Mouse (Mus musculus) cerebellum, postnatal 14 days (tissue): ENCODE measurements around the gene Med16.

Experiments used
- DNase-seq, 2 experiments: peaks; one replicate each; pipeline ENCODE4 v3.0.0; 2021; ENCODE audit warnings: mixed read lengths in 2 of 2

Gene Med16

DNA sequence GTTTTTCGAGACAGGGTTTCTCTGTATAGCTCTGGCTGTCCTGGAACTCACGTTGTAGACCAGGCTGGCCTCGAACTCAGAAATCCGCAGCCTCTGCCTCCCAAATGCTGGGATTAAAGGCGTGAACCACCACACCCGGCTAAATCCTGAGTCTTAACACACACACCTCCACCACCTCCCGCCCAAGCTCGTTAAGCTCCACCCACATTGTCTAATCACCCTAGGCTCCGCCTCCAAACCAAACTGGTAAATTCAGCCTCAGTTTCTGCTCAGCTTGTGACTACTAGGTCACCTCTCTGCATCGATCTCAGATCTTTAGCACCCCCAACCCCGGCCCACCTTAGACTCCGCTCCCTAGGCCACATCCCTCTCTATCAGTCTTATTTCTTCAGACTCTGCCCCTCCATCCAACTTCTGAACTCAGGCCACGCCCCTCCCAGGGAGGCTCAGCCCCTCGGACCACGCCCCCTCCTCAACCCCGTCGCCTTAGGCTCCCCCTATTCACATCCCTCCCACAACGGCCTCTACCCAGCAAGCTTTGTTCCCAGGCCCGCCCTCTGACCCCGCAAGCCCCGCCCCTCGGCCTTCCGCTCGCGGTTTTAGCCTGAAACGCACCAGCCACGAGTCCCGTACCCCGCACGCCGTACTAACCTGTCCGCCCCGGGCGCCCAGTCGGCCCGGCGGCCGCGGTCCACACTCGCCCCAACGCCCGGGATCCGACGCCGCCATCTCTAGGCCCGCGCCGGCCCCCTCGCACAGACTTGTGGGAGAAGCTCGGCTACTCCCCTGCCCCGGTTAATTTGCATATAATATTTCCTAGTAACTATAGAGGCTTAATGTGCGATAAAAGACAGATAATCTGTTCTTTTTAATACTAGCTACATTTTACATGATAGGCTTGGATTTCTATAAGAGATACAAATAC lies at the start of gene Med16:
Gene Med16, minus strand, starts transcription at position 757 of the 925 bp plus-strand sequence.
- DNase-seq = peak; percentile 95 to 96

DNA sequence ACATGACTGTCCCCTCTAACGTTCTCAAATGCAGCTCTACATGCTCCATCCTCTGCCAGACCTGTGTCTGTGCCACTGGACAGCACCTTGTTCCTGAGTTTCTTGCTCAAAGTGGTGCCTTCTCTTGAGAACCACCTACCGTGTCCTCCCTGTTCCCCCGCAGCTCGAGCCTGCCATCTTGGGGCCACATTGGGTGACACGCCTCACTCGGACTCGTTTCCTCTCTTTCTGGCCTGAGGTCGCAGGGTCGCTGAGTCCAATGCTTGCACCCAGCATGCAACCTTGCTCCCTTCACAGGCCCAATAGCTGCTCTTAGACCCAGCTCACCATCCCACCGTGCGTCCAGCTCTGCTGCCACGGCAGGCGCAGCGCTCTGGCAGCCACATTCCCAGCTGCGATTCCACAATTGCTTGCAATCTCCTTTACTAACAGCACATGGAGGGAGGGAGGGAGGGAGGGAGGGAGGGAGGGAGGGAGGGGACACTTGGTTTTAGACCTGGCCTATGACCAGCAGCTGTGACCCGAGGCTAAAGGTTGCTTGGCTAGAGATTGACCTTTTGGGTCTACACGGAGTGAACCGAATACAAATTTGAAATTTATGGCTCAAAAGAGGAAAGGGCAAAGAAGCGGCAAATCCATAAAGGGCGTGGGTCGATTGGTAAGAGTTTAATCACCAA lies 49.6 kb upstream of the Med16 start:
- peak; percentile 85 to 91 for DNase-seq

- DNase-seq = no peak
Observed at GRCm38 (mm10) chr10:79956643-79957154, 48.0 kb upstream of the Med16 start.

- no peak for DNase-seq
Observed at GRCm38 (mm10) chr10:79955691-79956090, 47.0 kb upstream of the Med16 start.

DNA sequence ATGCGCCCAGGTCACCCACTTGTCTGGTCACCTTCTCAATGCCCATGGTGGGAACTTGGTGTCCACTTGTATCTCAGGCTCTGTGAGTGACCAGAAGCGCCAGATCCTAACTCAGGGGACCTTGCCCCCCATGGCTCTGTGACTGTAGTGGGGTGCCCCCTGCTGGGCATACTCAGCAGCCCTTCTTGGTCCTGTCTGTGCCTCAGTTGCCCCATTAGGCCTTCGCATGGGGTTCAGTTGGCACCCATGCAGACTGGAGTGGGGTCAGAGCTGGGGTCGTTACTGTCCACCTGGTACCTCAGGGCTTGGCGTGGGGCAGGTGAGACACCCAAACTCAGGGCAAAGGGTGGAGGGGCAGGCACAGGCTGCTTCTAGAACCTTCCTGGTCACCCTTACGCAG lies 45.2 kb upstream of the Med16 start:
- peak in 1 of 2 experiments; percentile 54 for DNase-seq

DNA sequence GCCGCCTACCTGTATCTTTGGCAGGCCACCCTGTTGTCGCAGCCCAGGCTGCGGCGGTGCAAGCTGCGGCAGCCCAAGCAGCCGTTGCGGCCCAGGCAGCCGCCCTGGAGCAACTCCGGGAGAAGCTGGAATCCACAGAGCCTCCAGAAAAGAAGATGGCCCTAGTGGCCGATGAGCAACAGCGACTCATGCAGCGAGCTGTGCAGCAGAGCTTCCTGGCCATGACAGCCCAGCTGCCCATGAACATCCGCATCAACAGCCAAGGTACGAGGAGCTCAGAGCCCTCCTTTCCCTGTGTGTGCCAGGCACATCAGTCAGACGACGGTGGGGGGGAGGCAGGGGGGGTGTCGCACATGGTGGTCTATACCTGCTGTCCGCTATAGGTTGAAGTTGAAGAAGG lies 41.9 kb upstream of the Med16 start:
- DNase-seq = no peak

- no peak for DNase-seq
Observed at GRCm38 (mm10) chr10:79949873-79950272, 41.1 kb upstream of the Med16 start.

- no peak for DNase-seq
Observed at GRCm38 (mm10) chr10:79947502-79947901, 38.8 kb upstream of the Med16 start.

GRCm38 (mm10) chr10:79946752-79947322 lies 38.1 kb upstream of the Med16 start:
- DNase-seq = no peak

- DNase-seq = peak in 1 of 2 experiments; percentile 51
Observed at GRCm38 (mm10) chr10:79945507-79946234, 36.9 kb upstream of the Med16 start.

- DNase-seq = no peak
Observed at GRCm38 (mm10) chr10:79943471-79943901, 34.8 kb upstream of the Med16 start.

DNA sequence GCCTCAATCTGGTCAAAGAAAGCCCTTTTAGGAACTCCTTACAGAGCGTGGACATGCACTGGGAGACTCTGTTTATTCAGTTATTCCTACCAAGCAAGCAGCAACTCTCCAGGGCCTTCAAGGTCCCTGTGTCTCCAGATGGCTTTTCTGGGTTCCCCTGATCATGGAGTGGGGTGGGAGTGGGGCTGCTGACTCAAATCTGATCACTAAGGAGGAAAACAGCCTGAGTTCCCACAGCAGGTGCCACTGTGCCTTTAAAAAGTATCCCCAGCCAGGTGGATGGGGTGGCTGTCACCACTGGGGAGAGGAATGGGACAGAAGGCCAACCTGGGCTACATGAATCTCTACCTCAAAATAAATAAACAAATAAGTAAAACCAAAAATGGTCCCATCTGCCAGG lies 34.3 kb upstream of the Med16 start:
- DNase-seq = no peak

- DNase-seq = no peak
Observed at GRCm38 (mm10) chr10:79940749-79941148, 32.0 kb upstream of the Med16 start.

- no peak for DNase-seq
Observed at GRCm38 (mm10) chr10:79937775-79938526, 29.2 kb upstream of the Med16 start.

DNA sequence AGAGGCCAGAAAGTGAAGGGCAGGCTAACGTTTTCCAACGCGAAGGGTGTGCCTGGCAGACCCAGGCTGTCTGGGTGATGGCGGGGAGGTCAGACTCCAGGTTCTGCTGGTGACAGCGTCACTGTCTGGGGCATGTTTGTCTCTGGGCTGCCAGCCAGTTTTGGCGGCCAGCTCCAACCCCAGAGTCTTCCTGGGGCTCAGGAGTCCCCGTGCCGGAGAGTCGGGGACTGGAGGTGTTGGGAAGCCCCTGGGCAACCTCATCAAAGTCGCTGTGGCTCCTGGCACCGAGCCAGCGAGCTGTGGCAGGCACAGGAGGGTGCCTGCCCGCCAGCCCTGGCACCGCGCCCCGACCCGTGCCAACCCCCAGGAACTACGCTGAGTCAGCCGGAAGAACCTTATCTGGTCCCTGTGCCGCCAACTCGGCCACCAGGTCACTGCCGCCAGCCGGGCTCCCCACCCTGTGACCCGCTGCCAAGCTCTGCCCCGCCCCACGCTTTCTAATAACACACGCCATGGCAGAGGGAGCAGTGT lies 28.3 kb upstream of the Med16 start:
- DNase-seq = peak; percentile 76 to 81

DNA sequence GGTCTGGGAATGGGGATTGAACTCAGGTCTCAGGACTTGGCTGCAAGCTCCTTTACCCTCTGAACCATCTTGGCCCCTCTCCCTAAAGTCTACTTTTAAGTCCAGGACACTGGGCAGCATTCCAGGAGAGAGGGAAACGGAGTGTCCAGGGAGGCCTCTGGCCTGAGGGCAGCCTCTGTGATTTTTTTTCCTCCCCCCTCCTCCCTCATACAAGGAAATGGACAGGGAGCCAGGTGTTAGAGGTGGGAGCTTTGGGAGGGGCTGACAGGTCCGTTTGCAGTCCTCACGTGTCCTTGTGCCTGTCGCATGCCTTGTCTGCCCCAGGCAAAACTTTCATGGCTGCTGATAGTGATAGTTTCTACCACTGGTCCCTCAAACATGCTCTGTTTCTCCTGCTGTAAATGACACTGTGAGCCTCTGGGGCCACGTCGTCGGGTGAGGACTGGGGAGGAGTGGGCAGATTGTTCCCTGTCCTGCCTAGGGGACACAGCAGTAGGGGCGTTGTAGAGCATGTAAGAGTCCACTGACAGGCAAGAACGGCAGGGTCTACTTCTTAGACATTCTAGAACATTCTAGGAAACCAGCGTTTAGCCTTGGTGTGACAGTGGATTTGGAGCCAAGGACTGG lies 27.7 kb upstream of the Med16 start:
- no peak for DNase-seq

DNA sequence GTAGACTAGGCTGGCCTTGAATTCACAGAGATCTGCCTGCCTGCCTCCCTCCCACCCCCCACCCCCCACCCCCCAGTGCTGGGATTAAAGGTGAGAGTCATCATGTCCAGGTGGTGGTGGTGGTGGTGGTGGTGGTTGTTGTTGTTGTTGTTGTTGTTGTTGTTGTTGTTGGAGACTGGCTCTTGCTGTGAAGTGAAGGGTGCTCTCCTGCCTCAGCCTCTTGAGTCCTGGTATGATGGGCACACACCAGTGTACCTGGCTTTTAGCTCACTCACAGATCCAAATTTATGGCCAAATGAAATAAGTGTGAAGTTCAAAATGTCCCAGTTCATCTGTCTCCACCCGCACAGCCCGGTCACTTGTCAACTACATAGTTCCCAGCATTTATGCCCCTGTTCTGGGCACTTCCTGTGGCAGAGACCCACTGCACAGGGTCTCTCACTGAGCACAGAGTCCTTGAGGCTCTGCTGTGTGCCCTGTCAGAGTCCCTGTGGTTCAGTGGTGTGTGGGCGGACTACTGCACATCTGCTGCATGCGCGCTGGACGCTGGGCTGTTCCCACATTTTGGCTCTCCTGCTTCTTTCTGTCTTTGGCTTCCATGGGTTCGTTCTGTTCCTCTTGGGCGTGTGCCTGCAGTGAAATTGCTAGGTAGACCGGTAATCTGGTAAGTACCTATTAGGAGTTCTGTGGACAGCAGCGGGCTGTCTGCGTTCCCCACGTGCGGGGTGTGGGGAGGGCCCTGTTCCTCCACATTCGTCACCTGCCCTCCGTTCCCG lies 26.3 kb upstream of the Med16 start:
- peak; percentile 41 to 55 for DNase-seq

- peak; percentile 88 to 94 for DNase-seq
Observed at GRCm38 (mm10) chr10:79934272-79934721, 25.6 kb upstream of the Med16 start.

DNA sequence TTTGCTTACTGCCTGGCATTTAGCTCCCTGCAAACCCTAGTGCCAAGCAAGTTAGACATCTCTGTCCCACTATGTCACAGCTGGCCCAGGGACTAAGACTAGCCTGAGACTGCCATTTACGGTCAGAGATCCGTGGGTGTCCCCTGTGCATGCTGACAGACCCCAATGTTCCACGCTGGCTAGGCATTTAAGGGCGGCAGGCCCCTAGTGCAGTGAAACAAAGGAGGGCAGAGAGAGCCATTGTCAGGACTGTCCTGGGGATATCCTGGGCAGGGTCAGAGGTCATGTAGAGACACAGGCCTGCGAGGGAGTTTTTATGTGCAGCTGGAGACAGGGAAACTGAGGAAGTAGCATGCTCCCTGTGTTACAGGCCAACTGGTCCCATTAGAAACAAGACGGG lies 25.1 kb upstream of the Med16 start:
- no peak for DNase-seq

DNA sequence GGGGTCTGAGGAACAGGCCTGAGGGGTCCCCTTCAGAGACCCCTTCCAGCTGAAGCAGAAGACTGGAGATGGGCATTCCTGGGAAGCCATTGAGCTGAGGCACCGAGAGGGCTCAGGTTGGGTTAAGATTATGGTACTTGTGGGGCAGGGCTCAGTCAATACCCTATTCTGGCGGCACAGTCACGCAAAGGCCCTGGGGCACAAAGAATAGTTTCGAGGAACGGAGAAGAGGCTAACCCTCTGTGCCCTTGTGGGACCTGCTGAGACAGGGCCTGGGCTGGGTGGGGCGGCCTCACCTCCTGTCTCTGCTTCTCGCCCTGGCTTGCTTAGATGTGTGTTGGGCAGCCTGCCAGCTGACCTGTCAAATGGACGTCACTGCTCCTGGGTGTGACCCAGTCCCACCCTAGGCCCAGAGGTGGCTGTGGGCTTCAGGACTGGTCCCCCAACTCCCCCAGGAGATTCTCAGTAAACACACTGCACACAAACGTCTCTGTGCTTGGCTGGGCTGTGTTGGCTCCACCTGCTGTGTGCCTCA lies 24.5 kb upstream of the Med16 start:
- DNase-seq = peak; percentile 47 to 64
